ENCODE assay signal across 7 mouse cellular contexts in the genomic region with DNA sequence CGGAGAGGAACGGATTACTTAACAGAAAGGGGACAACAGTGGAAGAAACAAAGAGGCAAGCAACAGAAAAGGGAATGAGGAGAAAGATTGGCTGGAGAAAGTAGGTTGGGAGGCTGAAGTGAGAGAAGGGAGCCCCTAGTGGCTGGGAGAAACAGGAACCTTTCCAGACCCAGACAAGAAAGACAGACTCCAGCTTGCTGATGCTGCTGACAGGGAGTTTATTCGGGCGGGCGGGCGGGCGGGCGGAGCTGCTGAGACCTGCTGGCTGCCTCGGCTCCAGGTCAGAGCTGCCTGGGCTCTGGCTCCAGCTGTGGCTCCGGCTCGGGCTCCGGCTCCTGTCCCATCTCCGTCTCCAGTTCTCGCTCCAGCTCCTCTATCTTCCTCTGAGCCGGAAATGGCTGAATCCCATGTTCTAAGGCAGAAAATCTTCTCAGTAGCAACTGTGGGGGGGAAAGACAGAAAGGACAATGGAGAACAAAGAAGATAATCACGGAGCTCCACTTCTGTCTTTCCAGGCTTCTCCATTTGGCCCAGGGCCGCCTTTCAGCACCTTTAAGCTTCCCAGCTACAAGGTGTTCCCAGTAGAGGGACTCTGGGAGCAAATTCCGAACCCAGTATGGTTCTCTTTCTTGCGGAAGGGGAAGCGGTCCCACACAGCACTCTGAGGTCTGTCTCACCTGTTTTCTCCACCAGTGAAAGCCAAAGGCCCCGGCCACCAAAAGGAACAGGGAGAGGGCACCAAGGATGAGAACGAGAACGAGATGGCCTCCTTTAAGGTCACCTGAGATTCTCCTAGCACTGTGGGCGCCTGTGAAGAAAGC. TPM values are rescaled to one million over a fixed set of nuclear protein-coding genes. Genes with fewer than 3 reads are reported as not detected.
DNase-seq lines count a peak whose midpoint lies in the region; ATAC-seq lines count a peak whose summit lies in the region.

No protein-coding gene starts in this region.

- peaks cover 15% of the 10 kb centered on the region for H3K4me1 ChIP-seq in hindbrain, embryonic 12.5 days

- peak overlapping the region; percentile 66 for H3K4me2 ChIP-seq in hindbrain, embryonic 12.5 days (replicated peaks)

- WGBS in hindbrain, embryonic 12.5 days, result 7% methylated on average over 24 of the region's 24 CpGs

- H3K27ac ChIP-seq in hindbrain, embryonic 12.5 days, result peak overlapping the region; percentile 99

- peak; percentile 73 for DNase-seq in WW6 (ENCODE audit: low read depth, low spot score)
- peak; percentile 89 for DNase-seq in cerebellum, adult 9-11 months
- peak; percentile 86 to 89 for DNase-seq in frontal cortex, adult 2 months (ENCODE audit: extremely low spot score in 1 of 2, low spot score in 1 of 2)
- DNase-seq in layer of hippocampus, postnatal 14 days (ENCODE audit: low spot score in 2 of 2), result peak; percentile 77 to 91
- peak; percentile 71 for DNase-seq in lung, postnatal 14 days
- peak; percentile 82 to 88 for DNase-seq in right cerebral cortex, adult 2 months (ENCODE audit: low spot score in 2 of 2)

- no peaks in the 10 kb centered on the region for H3K36me3 ChIP-seq in hindbrain, embryonic 12.5 days

- H3K9me3 ChIP-seq in hindbrain, embryonic 12.5 days (replicated peaks), result no peaks in the 10 kb centered on the region

- peak overlapping the region; percentile 69 for H3K9ac ChIP-seq in hindbrain, embryonic 12.5 days

- 0 out of 2 replicates have a peak, but pooled peaks cover 6% of the 10 kb centered on the region for H3K27me3 ChIP-seq in hindbrain, embryonic 12.5 days

- ATAC-seq in hindbrain, embryonic 12.5 days (ENCODE audit: low FRiP score), result peak; percentile 79

- peak overlapping the region; percentile 37 for H3K4me3 ChIP-seq in hindbrain, embryonic 12.5 days

RNA-seq across cellular contexts. Expression of gene Lag3, which starts 7.1 kb away (rescaled TPM):
- 5.9 and 6.0 TPM in 2 replicates for polyA plus RNA-seq in frontal cortex, adult 2 months (2012; rRNA removed)
- 1.9 and 2.1 TPM in 2 replicates for polyA plus RNA-seq in hindbrain, embryonic 12.5 days (2016; fragmentation: Nextera tagmentation; extraction: Ambion mirVana)
- 1 to 10 TPM; 2.6 to 3.0 TPM for total RNA-seq in layer of hippocampus, postnatal 14 days (2021)

RNA-seq across cellular contexts. Expression of gene Ptms, which starts 15.5 kb away (rescaled TPM):
- polyA plus RNA-seq in frontal cortex, adult 2 months (2012; rRNA removed), result 1,541 and 1,645 TPM in 2 replicates
- polyA plus RNA-seq in hindbrain, embryonic 12.5 days (2016; fragmentation: Nextera tagmentation; extraction: Ambion mirVana), result 637 and 707 TPM in 2 replicates
- 1,000 to 10,000 TPM; 1,231 to 1,331 TPM for total RNA-seq in layer of hippocampus, postnatal 14 days (2021)

RNA-seq across cellular contexts. Expression of gene Cd4, which starts 16.4 kb away (rescaled TPM):
- 0.64 and 1.3 TPM in 2 replicates for polyA plus RNA-seq in frontal cortex, adult 2 months (2012; rRNA removed)
- 0.06 TPM in 1 of 2 replicates, not detected in the other for polyA plus RNA-seq in hindbrain, embryonic 12.5 days (2016; fragmentation: Nextera tagmentation; extraction: Ambion mirVana)
- under 1 TPM; 0.29 to 0.58 TPM for total RNA-seq in layer of hippocampus, postnatal 14 days (2021)

RNA-seq across cellular contexts. Expression of gene Mlf2, which starts 26.8 kb away (rescaled TPM):
- 689 and 754 TPM in 2 replicates for polyA plus RNA-seq in frontal cortex, adult 2 months (2012; rRNA removed)
- polyA plus RNA-seq in hindbrain, embryonic 12.5 days (2016; fragmentation: Nextera tagmentation; extraction: Ambion mirVana), result 462 and 488 TPM in 2 replicates
- total RNA-seq in layer of hippocampus, postnatal 14 days (2021), result 100 to 1,000 TPM; 681 to 696 TPM

RNA-seq across cellular contexts. Expression of gene Gpr162, which starts 40.6 kb away (rescaled TPM):
- 190 and 200 TPM in 2 replicates for polyA plus RNA-seq in frontal cortex, adult 2 months (2012; rRNA removed)
- polyA plus RNA-seq in hindbrain, embryonic 12.5 days (2016; fragmentation: Nextera tagmentation; extraction: Ambion mirVana), result 11.3 and 12.7 TPM in 2 replicates
- total RNA-seq in layer of hippocampus, postnatal 14 days (2021), result 100 to 1,000 TPM; 180 to 193 TPM

Comparison
In these comparisons a context has a peak if more than half of its experiments do, and no peak if none do; other contexts are left out.
1. Peak in every context shown above with its lines: DNase-seq, ATAC-seq, H3K4me3 ChIP-seq and H3K27ac ChIP-seq.